Mouse (Mus musculus) thymus, postnatal 4 days (tissue): ENCODE measurements around the gene Syt6.

Experiments used
- DNase-seq: peaks from one replicate; pipeline ENCODE4 v3.0.0; 2021

Syt6 gene

GRCm38 (mm10) chr3:103575156-103575892 lies at the start of gene Syt6:
Gene Syt6, plus strand, starts transcription at chr3:103575231.
- DNase-seq, result peak; percentile 34

- no peak for DNase-seq
Measured at GRCm38 (mm10) chr3:103526201-103526704, 48.8 kb upstream of the Syt6 start.

- DNase-seq, result no peak
Measured at GRCm38 (mm10) chr3:103526864-103527263, 48.2 kb upstream of the Syt6 start.

- no peak for DNase-seq
Measured at GRCm38 (mm10) chr3:103534036-103534435, 41.0 kb upstream of the Syt6 start.

GRCm38 (mm10) chr3:103535207-103535606 lies 39.8 kb upstream of the Syt6 start:
- DNase-seq, result no peak

GRCm38 (mm10) chr3:103539148-103539547 lies 35.9 kb upstream of the Syt6 start:
- DNase-seq, result no peak

- DNase-seq, result no peak
Measured at GRCm38 (mm10) chr3:103546166-103546565, 28.9 kb upstream of the Syt6 start.

- no peak for DNase-seq
Measured at GRCm38 (mm10) chr3:103546626-103547025, 28.4 kb upstream of the Syt6 start.

GRCm38 (mm10) chr3:103550236-103550635 lies 24.8 kb upstream of the Syt6 start:
- no peak for DNase-seq

GRCm38 (mm10) chr3:103567226-103567625 lies 7.8 kb upstream of the Syt6 start:
- DNase-seq, result no peak

GRCm38 (mm10) chr3:103572526-103572925 lies 2.5 kb upstream of the Syt6 start:
- no peak for DNase-seq

- DNase-seq, result no peak
Measured at GRCm38 (mm10) chr3:103573106-103573790, 1.8 kb upstream of the Syt6 start.

- peak; percentile 88 for DNase-seq
Measured at GRCm38 (mm10) chr3:103573791-103574166, 1.3 kb upstream of the Syt6 start.

GRCm38 (mm10) chr3:103574566-103575155 lies 370 bp upstream of the Syt6 start:
- DNase-seq, result no peak

- peak; percentile 31 for DNase-seq
Measured at GRCm38 (mm10) chr3:103575893-103576641, 1.0 kb downstream of the Syt6 start.

- no peak for DNase-seq
Measured at GRCm38 (mm10) chr3:103587136-103587535, 12.1 kb downstream of the Syt6 start.

GRCm38 (mm10) chr3:103587672-103588071 lies 12.6 kb downstream of the Syt6 start:
- DNase-seq, result no peak

- DNase-seq, result no peak
Measured at GRCm38 (mm10) chr3:103589636-103590035, 14.6 kb downstream of the Syt6 start.

GRCm38 (mm10) chr3:103592636-103593035 lies 17.6 kb downstream of the Syt6 start:
- no peak for DNase-seq

- no peak for DNase-seq
Measured at GRCm38 (mm10) chr3:103593631-103594030, 18.6 kb downstream of the Syt6 start.

GRCm38 (mm10) chr3:103595271-103595810 lies 20.3 kb downstream of the Syt6 start:
- no peak for DNase-seq

GRCm38 (mm10) chr3:103597586-103597985 lies 22.6 kb downstream of the Syt6 start:
- DNase-seq, result no peak

- DNase-seq, result no peak
Measured at GRCm38 (mm10) chr3:103601011-103601410, 26.0 kb downstream of the Syt6 start.
